Mouse (Mus musculus) liver, embryonic 12.5 days (tissue): Measurements from ENCODE around the gene Srp54c. TPM values are rescaled to one million over a fixed set of nuclear protein-coding genes. Genes with fewer than 3 reads are reported as not detected.
A peak's percentile ranks its signal among the peaks of the same experiment; 100 is the strongest.
"Not testable (repeated sequence)": the region's sequence is repeated elsewhere in the genome, so short reads cannot be mapped to it uniquely, and the experiment has no call there.

Experiments used
- ATAC-seq: fragments of 200-750 bp; cut with Nextera tagmentation; 2 replicates; pipeline ENCODE4 v1.8.0; 2017; ENCODE audit warnings: moderate number of reproducible peaks, mild to moderate bottlenecking, moderate library complexity
- H3K27ac ChIP-seq: fragments of 300-500 bp; sonication (generic); 2 replicates; pipeline ENCODE4 v1.5.1; 2016; ENCODE audit warnings: mild to moderate bottlenecking
- H3K27me3 ChIP-seq: fragments of 300-500 bp; sonication (generic); replicated peaks from 2 replicates; pipeline ENCODE4 v1.6.1; 2016; ENCODE audit warnings: mild to moderate bottlenecking, moderate library complexity
- H3K36me3 ChIP-seq: fragments of 300-500 bp; sonication (generic); 2 replicates; pipeline ENCODE4 v1.6.1; 2016; ENCODE audit warnings: mild to moderate bottlenecking, moderate library complexity
- H3K4me1 ChIP-seq: fragments of 300-500 bp; sonication (generic); 2 replicates; pipeline ENCODE4 v1.6.1; 2016
- H3K4me2 ChIP-seq: fragments of 300-500 bp; sonication (generic); 2 replicates; pipeline ENCODE4 v1.6.1; 2016; ENCODE audit warnings: mild to moderate bottlenecking, moderate library complexity
- H3K4me3 ChIP-seq: fragments of 300-500 bp; sonication (generic); 2 replicates; pipeline ENCODE4 v1.5.1; 2016; ENCODE audit warnings: mild to moderate bottlenecking, moderate library complexity
- H3K9ac ChIP-seq: fragments of 300-500 bp; sonication (generic); 2 replicates; pipeline ENCODE4 v1.6.1; 2016; ENCODE audit warnings: mild to moderate bottlenecking, moderate library complexity
- H3K9me3 ChIP-seq: fragments of 300-500 bp; sonication (generic); replicated peaks from 2 replicates; pipeline ENCODE4 v1.6.1; 2016; ENCODE audit warnings: mild to moderate bottlenecking, moderate library complexity
- WGBS: fragments of 180-500 bp; shearing (Covaris S2); methylation state at CpG from one replicate; pipeline ENCODE4 v1.1.7; 2016; ENCODE audit not compliant: insufficient replicate concordance; 5-methylcytosine and 5-hydroxymethylcytosine counted together
- polyA plus RNA-seq: library from polyadenylated mRNA; unstranded; fragments of >200 nt; fragmentation: Nextera tagmentation; extraction: Ambion mirVana; gene quantifications from 2 replicates; pipeline ENCODE4 v1.2.1, GENCODE M21; 2016

Gene Srp54c
- polyA plus RNA-seq: 49.3 and 51.6 TPM in 2 replicates

DNA sequence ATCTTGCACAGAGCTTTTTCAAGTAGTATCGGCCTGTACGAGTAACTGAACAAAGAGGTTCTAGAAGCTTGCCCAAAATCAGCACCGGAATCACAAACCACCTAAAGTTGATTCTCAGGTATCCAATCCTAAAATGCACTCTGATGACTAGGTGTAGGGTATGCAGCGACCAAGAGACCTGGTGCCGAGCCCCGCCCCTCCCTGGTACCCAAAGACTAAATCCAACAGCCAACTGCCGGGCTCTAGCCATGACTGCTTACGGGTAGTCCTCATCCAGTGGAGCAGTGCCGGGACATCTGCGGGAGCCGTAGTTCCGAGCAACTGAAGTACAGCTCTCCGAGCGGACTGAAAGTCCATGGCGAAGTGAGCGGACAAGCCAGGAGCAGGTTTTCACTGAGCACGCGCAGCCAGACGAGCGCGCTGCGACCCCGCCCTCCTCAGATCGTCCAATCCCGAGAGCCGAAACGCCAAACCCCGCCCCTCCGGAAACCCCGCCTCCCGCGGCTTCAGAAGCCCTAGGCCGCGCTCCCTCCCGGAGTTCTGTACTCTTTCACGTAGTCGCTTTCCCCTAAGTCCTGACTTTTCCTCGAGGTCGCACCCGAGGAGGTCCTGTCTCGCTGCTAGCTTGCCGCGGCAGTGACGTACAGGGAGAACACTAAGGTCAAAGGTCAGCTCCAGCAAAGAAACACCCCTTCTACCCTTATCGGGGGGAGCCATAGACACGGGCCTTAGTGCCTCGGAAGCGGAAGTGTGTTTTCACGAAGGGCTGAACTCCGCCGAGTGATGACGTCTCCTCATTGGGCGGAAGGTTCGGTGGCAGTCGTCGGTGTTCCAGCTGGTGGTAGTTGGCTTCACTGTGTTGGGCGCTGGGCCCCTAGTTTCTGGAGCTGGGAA is at the start of gene Srp54c:
Gene Srp54c (plus strand): TSS at position 543 of the 894 bp plus-strand sequence.
- not testable (repeated sequence) for H3K4me1 ChIP-seq, H3K9me3 ChIP-seq, H3K36me3 ChIP-seq, H3K27me3 ChIP-seq
- Histone ChIP-seq H3K4me3 (peak within 1 kb of the TSS; percentile 57), H3K27ac (peak within 1 kb of the TSS; percentile 75), H3K9ac (peak within 1 kb of the TSS; percentile 62), H3K4me2 (peak within 1 kb of the TSS; percentile 40; the same call in 1 of the 2 replicates)
- peak; percentile 97 for ATAC-seq
- no CpG with 5 or more reads among the region's 57 CpGs for WGBS

GRCm38 (mm10) chr12:55187686-55188085 is 42.3 kb upstream of the Srp54c start:
- no CpG with 5 or more reads among the region's 8 CpGs for WGBS
- H3K4me2 ChIP-seq, H3K9me3 ChIP-seq, H3K9ac ChIP-seq, H3K4me1 ChIP-seq, H3K4me3 ChIP-seq, H3K27ac ChIP-seq, H3K36me3 ChIP-seq, H3K27me3 ChIP-seq: not testable (repeated sequence)
- ATAC-seq: 0 out of 2 replicates have a peak, but pooled peaks have one; percentile 42

DNA sequence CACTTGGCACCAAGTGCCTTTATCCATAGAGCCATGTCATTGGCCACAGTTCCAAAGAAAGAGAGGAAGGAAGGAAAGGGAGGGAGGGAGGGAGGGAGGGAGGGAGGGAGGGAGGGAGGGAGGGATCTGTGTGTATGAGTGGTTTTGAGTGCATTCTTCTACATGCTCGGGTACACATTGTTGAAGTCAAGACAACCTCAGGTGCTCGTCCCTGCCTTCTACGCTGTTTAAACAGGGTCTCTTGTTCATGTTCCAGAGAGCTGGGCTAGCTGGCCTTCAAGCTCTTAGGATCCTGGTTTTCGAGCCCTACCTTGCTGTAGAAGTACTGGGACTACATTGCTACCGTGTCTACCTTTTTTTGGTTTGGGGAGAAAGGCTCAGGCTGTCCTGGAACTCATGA is 40.8 kb upstream of the Srp54c start:
- H3K9me3 ChIP-seq, H3K4me1 ChIP-seq, H3K4me2 ChIP-seq, H3K4me3 ChIP-seq, H3K27ac ChIP-seq, H3K9ac ChIP-seq, ATAC-seq, H3K36me3 ChIP-seq, H3K27me3 ChIP-seq: not testable (repeated sequence)
- no CpG with 5 or more reads among the region's 5 CpGs for WGBS

DNA sequence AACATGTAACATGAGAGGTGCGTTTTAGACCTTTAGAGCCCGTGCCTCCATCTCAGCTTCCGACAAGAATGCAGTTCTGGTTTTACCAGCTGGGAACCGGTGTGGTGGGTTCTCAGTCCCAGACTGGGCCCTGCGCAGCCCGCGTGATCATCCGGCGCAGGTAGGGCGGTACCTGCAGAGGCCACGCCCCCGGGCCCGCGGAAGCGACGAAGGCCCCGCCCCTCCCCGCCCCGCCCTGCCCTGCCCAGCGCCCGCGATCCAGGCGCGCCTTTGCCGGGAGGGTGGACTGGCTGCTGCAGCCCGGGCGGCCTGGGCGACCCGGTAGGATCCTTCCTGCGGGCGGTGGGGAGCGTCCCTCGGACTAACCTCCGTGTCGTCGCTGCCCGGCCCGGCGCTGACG is 30.7 kb upstream of the Srp54c start, which contains the start of gene 1700047I17Rik2:
Gene 1700047I17Rik2 (plus strand): TSS at position 287 of the 400 bp plus-strand sequence.
- H3K27me3 ChIP-seq, H3K9me3 ChIP-seq, H3K9ac ChIP-seq, H3K4me3 ChIP-seq, H3K36me3 ChIP-seq, H3K27ac ChIP-seq, H3K4me2 ChIP-seq, H3K4me1 ChIP-seq: not testable (repeated sequence)
- ATAC-seq: peak; percentile 97
- no CpG with 5 or more reads among the region's 40 CpGs for WGBS

DNA sequence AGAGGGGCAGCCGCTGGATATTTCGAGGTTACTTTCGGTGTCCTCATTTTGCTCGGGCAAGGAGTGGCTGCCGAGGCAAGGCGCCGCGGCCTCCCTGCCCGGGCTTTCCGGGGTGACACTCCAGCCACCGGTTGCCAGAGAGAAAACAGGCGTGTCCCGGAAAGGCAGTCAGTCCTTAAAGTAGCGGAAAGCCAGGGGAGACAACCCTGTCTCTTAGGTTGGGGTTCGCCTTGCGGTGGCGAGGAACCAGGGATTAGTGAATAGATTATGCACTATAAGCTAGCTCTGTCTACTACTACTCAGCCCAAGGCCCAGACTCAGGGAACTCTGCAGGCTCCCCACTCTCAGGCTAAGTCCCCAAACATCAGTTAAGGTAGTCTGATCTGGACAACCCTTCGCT is 30.2 kb upstream of the Srp54c start:
- not testable (repeated sequence) for H3K27ac ChIP-seq, H3K4me2 ChIP-seq, H3K4me3 ChIP-seq, H3K36me3 ChIP-seq, H3K9ac ChIP-seq, H3K4me1 ChIP-seq, H3K9me3 ChIP-seq, H3K27me3 ChIP-seq
- ATAC-seq: peak; percentile 82
- WGBS: no CpG with 5 or more reads among the region's 18 CpGs

DNA sequence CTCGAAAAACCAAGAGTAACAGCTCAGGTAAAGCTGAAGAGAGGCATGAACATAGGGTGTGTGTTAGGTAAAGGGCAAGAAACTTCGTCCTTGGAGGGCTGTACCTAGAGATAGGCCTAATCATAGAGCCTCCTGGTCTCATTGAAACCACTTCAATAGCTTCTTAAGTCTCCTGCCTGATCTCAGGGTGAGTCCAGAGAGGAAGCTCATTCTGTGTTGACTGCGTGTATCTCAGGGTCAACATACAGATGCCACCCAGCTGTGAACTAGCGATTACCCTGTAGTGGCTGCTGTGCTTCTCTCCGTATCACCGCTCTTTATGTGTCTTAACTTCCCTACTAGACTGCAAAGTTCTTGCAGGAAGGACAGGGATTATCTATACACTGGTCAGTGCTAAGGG is 17.0 kb upstream of the Srp54c start:
- H3K27ac ChIP-seq, H3K4me2 ChIP-seq, H3K9ac ChIP-seq, H3K27me3 ChIP-seq, H3K36me3 ChIP-seq, H3K4me1 ChIP-seq, H3K4me3 ChIP-seq, H3K9me3 ChIP-seq: not testable (repeated sequence)
- WGBS: no CpG with 5 or more reads among the region's 6 CpGs
- ATAC-seq: peak; percentile 65

DNA sequence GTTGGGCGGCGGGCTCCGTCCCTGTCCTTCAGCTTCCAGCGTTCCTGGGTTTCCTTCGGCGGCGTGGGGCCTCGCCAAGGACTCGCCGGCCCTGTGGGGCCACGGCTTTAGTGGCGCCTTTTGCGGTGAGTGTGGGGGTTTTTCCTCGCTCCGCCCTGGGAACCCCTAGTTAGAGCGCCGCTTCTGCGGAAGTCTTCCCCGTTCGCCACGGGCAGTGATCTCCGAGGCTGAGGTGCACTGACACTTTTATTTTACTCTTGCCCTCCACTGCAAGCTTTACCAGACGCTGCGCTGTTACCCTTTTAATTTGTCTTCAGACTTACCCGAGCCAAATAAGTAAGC is 523 bp downstream of the Srp54c start:
- H3K27me3 ChIP-seq, H3K4me1 ChIP-seq, H3K36me3 ChIP-seq, H3K9me3 ChIP-seq: not testable (repeated sequence)
- peak overlapping the region; percentile 62 for H3K9ac ChIP-seq
- 0% methylated on average over 13 of the region's 25 CpGs for WGBS
- peak; percentile 46 for ATAC-seq
- peak overlapping the region; percentile 75 for H3K27ac ChIP-seq
- H3K4me2 ChIP-seq: peak overlapping the region; percentile 40; the same call in 1 of the 2 replicates
- peak overlapping the region; percentile 57 for H3K4me3 ChIP-seq

- not testable (repeated sequence) for H3K4me1 ChIP-seq, ATAC-seq, H3K4me3 ChIP-seq, H3K27ac ChIP-seq, H3K9me3 ChIP-seq, H3K9ac ChIP-seq, H3K27me3 ChIP-seq, H3K4me2 ChIP-seq, H3K36me3 ChIP-seq
- WGBS: no CpG with 5 or more reads among the region's 8 CpGs
These were observed 12.3 kb downstream of the Srp54c start for GRCm38 (mm10) chr12:55242243-55242642.

DNA sequence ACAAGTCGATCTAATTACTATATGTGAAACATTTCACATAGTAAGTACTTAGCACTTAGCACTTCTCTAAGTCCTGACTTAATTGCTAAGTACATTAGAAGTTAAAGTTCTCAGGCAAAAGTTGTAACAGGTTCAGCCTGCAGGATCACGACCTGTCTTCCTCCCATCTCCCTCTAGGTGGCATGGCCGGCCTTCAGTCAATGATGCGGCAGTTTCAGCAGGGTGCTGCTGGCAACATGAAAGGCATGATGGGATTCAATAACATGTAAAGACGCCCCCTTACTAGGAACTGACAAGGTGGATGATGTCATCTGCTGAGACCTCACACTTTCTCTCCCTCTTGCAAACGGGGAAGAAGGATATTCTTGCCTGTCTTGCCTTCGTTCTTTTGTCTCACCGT is 32.0 kb downstream of the Srp54c start:
- H3K27ac ChIP-seq, H3K4me1 ChIP-seq, H3K9ac ChIP-seq, H3K4me2 ChIP-seq, H3K27me3 ChIP-seq, H3K9me3 ChIP-seq, H3K4me3 ChIP-seq: not testable (repeated sequence)
- WGBS: no CpG with 5 or more reads among the region's 8 CpGs
- H3K36me3 ChIP-seq: peaks cover 27% of the 10 kb centered on the region
- peak; percentile 40; the same call in 1 of the 2 replicates for ATAC-seq

DNA sequence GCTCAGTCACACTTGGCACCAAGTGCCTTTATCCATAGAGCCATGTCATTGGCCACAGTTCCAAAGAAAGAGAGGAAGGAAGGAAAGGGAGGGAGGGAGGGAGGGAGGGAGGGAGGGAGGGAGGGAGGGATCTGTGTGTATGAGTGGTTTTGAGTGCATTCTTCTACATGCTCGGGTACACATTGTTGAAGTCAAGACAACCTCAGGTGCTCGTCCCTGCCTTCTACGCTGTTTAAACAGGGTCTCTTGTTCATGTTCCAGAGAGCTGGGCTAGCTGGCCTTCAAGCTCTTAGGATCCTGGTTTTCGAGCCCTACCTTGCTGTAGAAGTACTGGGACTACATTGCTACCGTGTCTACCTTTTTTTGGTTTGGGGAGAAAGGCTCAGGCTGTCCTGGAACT is 33.4 kb downstream of the Srp54c start:
- not testable (repeated sequence) for H3K27me3 ChIP-seq, H3K9me3 ChIP-seq, H3K9ac ChIP-seq, H3K27ac ChIP-seq, H3K4me1 ChIP-seq, ATAC-seq, H3K4me3 ChIP-seq, H3K4me2 ChIP-seq
- no CpG with 5 or more reads among the region's 5 CpGs for WGBS
- H3K36me3 ChIP-seq: peaks cover 14% of the 10 kb centered on the region

- no peak overlapping the region for H3K4me3 ChIP-seq
- no peak for ATAC-seq
- H3K27ac ChIP-seq: no peak overlapping the region
- no peak overlapping the region for H3K4me2 ChIP-seq
- no peaks in the 10 kb centered on the region for H3K9me3 ChIP-seq
- 71% methylated on average over 3 of the region's 3 CpGs for WGBS
- no peak overlapping the region for H3K9ac ChIP-seq
- H3K4me1 ChIP-seq: no peaks in the 10 kb centered on the region
- H3K27me3 ChIP-seq: no peaks in the 10 kb centered on the region
- H3K36me3 ChIP-seq: peaks cover 3% of the 10 kb centered on the region; the same call in 1 of the 2 replicates
These were observed 42.3 kb downstream of the Srp54c start for GRCm38 (mm10) chr12:55272243-55272642.

GRCm38 (mm10) chr12:55277583-55277982 is 47.6 kb downstream of the Srp54c start:
- not testable (repeated sequence) for H3K27ac ChIP-seq, H3K27me3 ChIP-seq, H3K9ac ChIP-seq, H3K9me3 ChIP-seq, H3K4me1 ChIP-seq, H3K4me3 ChIP-seq, H3K4me2 ChIP-seq
- WGBS: 61% methylated on average over 4 of the region's 6 CpGs
- H3K36me3 ChIP-seq: peaks cover 13% of the 10 kb centered on the region; the same call in 1 of the 2 replicates
- peak; percentile 75 for ATAC-seq
